Mouse (Mus musculus) bone marrow, adult 2 months (tissue): Measurements from ENCODE around the gene Pde4c.

ENCODE experiments used
- CTCF ChIP-seq: fragments of 200-500 bp; IDR thresholded peaks from 2 replicates; pipeline ENCODE4 v1.5.1; 2011; ENCODE audit warnings: low read length, control low read depth; ENCODE audit not compliant: control insufficient read depth, insufficient read depth
- POLR2A ChIP-seq: fragments of 200-500 bp; IDR thresholded peaks from 2 replicates; pipeline ENCODE4 v1.6.1; 2011; ENCODE audit warnings: low read depth, mild to moderate bottlenecking, control low read depth, low read length, borderline replicate concordance; ENCODE audit not compliant: control insufficient read depth

GRCm38 (mm10) chr8:70800648-70801047 lies 77.1 kb downstream of the Pde4c start:
- TF ChIP-seq CTCF = no peak
- TF ChIP-seq POLR2A = no peak
